Mouse (Mus musculus) left cerebral cortex, adult 8-10 months (tissue): ENCODE results near the gene Nup62cl. TPM values are rescaled to one million over a fixed set of nuclear protein-coding genes. Genes with fewer than 3 reads are reported as not detected.

Experiments
- DNase-seq, 2 experiments: peaks; one replicate each; pipeline ENCODE4 v3.0.0; 2022; ENCODE audit warnings: low spot score in 2 of 2
- total RNA-seq, 4 experiments: library from RNA; stranded (reverse); gene quantifications; 2 replicates each; pipeline ENCODE4 v1.2.4; 2022

The Nup62cl gene
- total RNA-seq, result 1 to 10 TPM in 1 of 4 experiments, under 1 TPM in 1, not detected in 2; 0.82 to 1.3 TPM

GRCm38 (mm10) chrX:140062135-140062975 is at the start of gene Nup62cl, which contains the start of gene Pih1h3b:
Gene Nup62cl (minus strand): TSS chrX:140062712.
Gene Pih1h3b (plus strand): TSS chrX:140062879.
- no peak for DNase-seq

GRCm38 (mm10) chrX:140094066-140094465 is 31.6 kb upstream of the Nup62cl start:
- DNase-seq, result no peak

GRCm38 (mm10) chrX:140082535-140082934 is 20.0 kb upstream of the Nup62cl start:
- no peak for DNase-seq

- no peak for DNase-seq
These were observed 1.3 kb downstream of the Nup62cl start for GRCm38 (mm10) chrX:140060886-140061874.

DNA sequence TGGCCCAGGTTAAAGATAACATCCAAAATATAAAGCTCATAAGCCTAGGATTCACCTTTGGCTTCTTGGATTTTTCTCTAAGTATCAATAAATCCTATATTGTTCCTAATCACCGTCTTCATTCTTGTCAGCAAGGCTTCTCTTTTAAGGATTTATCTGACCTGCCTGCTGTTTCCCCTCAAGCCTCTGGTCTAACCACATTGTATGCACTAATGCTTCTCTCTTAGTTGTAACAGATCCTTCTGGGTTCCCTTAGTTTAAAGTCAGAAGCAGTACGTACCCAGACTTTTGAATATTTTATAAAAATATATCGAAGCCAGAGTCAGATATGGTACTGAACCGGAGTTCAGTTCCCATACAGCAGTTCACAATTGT is 63.8 kb downstream of the Nup62cl start:
- DNase-seq, result no peak

GRCm38 (mm10) chrX:139997740-139998690 is 64.5 kb downstream of the Nup62cl start, which contains the start of gene Rbm41:
Gene Rbm41 (minus strand): TSS chrX:139998595.
- peak; percentile 4 to 19 for DNase-seq

GRCm38 (mm10) chrX:139982115-139982514 is 80.4 kb downstream of the Nup62cl start:
- DNase-seq, result no peak

Other genes with a start within 250 kb of the Nup62cl start
- 1 to 10 TPM; 3.0 to 6.5 (median 4.2) TPM for gene Morc4, start 191.0 kb downstream of the Nup62cl start, total RNA-seq
- gene Rbm41, start 64.1 kb downstream of the Nup62cl start, total RNA-seq, result 10 to 100 TPM in 1 of 4 experiments, 1 to 10 TPM in 3; 7.1 to 14.5 (median 8.9) TPM
- not detected for gene Pih1h3b, start 167 bp upstream of the Nup62cl start, total RNA-seq